Mouse (Mus musculus): ENCODE measurements around the gene Rad1. TPM values are rescaled to one million over a fixed set of nuclear protein-coding genes. Genes with fewer than 3 reads are reported as not detected.
A peak's percentile ranks its signal among the peaks of the same experiment; 100 is the strongest.

The Rad1 gene
- polyA plus RNA-seq, 2 experiments: 10.7 to 29.3 TPM

DNA sequence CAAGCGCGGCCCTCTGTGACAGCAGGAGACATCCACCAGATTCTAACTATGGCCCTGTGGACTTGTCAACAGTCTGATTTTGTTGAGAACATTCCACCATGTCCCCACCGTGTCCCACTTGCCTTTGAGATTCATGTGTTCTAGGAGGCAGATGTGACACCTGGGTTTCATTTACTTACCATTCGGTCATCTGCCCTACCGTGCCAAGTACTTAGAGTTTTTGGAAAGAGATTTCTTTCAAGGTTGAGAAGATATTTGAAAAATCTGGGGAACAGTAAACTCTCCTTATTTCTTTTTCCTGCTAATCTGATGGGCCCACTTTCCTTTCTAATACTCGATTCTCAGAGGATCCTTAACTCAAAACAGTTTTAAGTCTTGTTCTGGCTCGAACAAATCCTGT is 50.2 kb downstream of the Rad1 start:
- DNase-seq (ENCODE audit: low spot score) (peak; percentile 69), ATAC-seq (ENCODE audit: low FRiP score, low read depth) (peak; percentile 62)
- TF ChIP-seq POLR2A (IDR thresholded peaks at IDR 0.05; ENCODE audit: borderline replicate concordance, extremely low read depth, insufficient read depth, insufficient read length): no peak
- Histone ChIP-seq H3K27me3 (ENCODE audit: control insufficient read depth, insufficient read depth, low read length) (no peaks in the 10 kb centered on the region), H3K27ac (replicated peaks; ENCODE audit: low read depth, low read length) (peak overlapping the region; percentile 58; the same call in 1 of the 2 replicates), H3K4me1 (ENCODE audit: control insufficient read depth, insufficient read depth, low read length) (peaks cover 15% of the 10 kb centered on the region), H3K4me3 (replicated peaks; ENCODE audit: low read length) (no peak overlapping the region), H3K9ac (ENCODE audit: low read depth, low read length, severe bottlenecking) (no peak overlapping the region), H3K4me2 (replicated peaks; ENCODE audit: low read depth, low read length, severe bottlenecking) (no peak overlapping the region), H3K36me3 (ENCODE audit: control insufficient read depth, insufficient read depth, low read length) (no peaks in the 10 kb centered on the region), H3K9me3 (ENCODE audit: control insufficient read depth, low read length) (no peaks in the 10 kb centered on the region)
- 41% methylated on average over 7 of the region's 7 CpGs for WGBS

DNA sequence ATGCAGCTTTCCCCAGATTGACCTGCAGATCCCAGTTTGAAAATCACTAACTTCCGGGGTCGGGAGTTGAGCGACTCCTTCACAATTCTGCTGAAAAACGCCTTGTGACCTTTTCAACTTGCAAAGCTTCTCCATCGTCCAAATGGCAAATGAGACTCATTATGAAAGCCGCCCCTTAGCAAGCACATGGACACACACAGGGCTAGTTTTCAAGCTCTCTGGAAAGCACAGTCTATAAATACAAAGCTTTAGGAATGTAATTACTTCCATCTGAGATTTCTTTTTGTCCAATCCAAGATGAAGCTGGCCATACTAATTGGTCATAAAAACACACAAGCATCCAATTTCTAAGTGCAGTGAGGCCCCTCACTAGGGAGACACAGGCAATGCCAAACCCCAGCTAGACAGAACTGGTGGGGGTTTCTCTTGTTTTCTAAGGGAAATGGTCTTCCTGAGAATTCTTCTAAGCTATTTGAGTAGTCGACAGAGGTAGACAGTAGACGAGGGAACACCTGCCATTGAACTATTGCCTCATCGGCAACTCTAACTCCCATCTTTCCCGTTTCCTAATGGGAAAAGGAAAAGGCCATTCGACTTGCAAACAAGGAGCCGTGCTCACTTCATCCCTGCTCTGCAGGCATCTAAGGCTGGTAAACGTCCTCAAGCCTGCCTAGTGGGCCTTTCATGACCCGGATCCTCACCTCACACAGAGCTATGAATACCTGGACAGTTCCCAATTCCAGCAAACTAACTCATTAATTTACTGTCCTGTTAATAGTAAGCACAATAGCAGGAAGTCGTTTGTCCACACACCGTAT is 54.7 kb downstream of the Rad1 start:
- Histone ChIP-seq H3K27me3 (ENCODE audit: control insufficient read depth, insufficient read depth, low read length) (no peaks in the 10 kb centered on the region), H3K4me3 (replicated peaks; ENCODE audit: low read length) (no peak overlapping the region), H3K4me2 (replicated peaks; ENCODE audit: low read depth, low read length, severe bottlenecking) (no peak overlapping the region), H3K27ac (replicated peaks; ENCODE audit: low read depth, low read length) (peak overlapping the region; percentile 76), H3K9ac (ENCODE audit: low read depth, low read length, severe bottlenecking) (no peak overlapping the region), H3K9me3 (ENCODE audit: control insufficient read depth, low read length) (no peaks in the 10 kb centered on the region), H3K36me3 (ENCODE audit: control insufficient read depth, insufficient read depth, low read length) (no peaks in the 10 kb centered on the region), H3K4me1 (ENCODE audit: control insufficient read depth, insufficient read depth, low read length) (peaks cover 20% of the 10 kb centered on the region)
- peak; percentile 89 for ATAC-seq (ENCODE audit: low FRiP score, low read depth)
- peak; percentile 77 for DNase-seq (ENCODE audit: low spot score)
- 18% methylated on average over 16 of the region's 16 CpGs for WGBS
- TF ChIP-seq POLR2A (IDR thresholded peaks at IDR 0.05; ENCODE audit: borderline replicate concordance, extremely low read depth, insufficient read depth, insufficient read length): no peak

Other genes starting within 250 kb of the Rad1 start
- gene Gm21973, start 160.6 kb upstream of the Rad1 start, polyA plus RNA-seq (2012; rRNA removed): not detected in 2 replicates
- not detected in 2 replicates for gene Gm21973, start 160.6 kb upstream of the Rad1 start, polyA plus RNA-seq (2014; fragmentation: Nextera tagmentation; extraction: Ambion mirVana)
- not detected in 2 replicates for gene Agxt2, start 127.5 kb upstream of the Rad1 start, polyA plus RNA-seq (2012; rRNA removed)
- gene Agxt2, start 127.5 kb upstream of the Rad1 start, polyA plus RNA-seq (2014; fragmentation: Nextera tagmentation; extraction: Ambion mirVana): not detected in 2 replicates
- gene Dnajc21, start 15.5 kb upstream of the Rad1 start, polyA plus RNA-seq (2012; rRNA removed): 6.3 and 13.2 TPM in 2 replicates
- 16.1 and 19.1 TPM in 2 replicates for gene Dnajc21, start 15.5 kb upstream of the Rad1 start, polyA plus RNA-seq (2014; fragmentation: Nextera tagmentation; extraction: Ambion mirVana)
- gene Brix1, start 71 bp upstream of the Rad1 start, polyA plus RNA-seq (2012; rRNA removed): 19.8 and 30.4 TPM in 2 replicates
- gene Brix1, start 71 bp upstream of the Rad1 start, polyA plus RNA-seq (2014; fragmentation: Nextera tagmentation; extraction: Ambion mirVana): 105 and 106 TPM in 2 replicates
- gene Ttc23l, start 72.7 kb downstream of the Rad1 start, polyA plus RNA-seq (2012; rRNA removed): not detected in 2 replicates
- gene Ttc23l, start 72.7 kb downstream of the Rad1 start, polyA plus RNA-seq (2014; fragmentation: Nextera tagmentation; extraction: Ambion mirVana): not detected in 2 replicates
- 38.6 and 44.6 TPM in 2 replicates for gene Rai14, start 228.6 kb downstream of the Rad1 start, polyA plus RNA-seq (2012; rRNA removed)
- 57.2 and 66.4 TPM in 2 replicates for gene Rai14, start 228.6 kb downstream of the Rad1 start, polyA plus RNA-seq (2014; fragmentation: Nextera tagmentation; extraction: Ambion mirVana)

All from limb, embryonic 14.5 days (tissue).